Comparison of ENCODE assay signal across 8 mouse cellular contexts in the genomic region with DNA sequence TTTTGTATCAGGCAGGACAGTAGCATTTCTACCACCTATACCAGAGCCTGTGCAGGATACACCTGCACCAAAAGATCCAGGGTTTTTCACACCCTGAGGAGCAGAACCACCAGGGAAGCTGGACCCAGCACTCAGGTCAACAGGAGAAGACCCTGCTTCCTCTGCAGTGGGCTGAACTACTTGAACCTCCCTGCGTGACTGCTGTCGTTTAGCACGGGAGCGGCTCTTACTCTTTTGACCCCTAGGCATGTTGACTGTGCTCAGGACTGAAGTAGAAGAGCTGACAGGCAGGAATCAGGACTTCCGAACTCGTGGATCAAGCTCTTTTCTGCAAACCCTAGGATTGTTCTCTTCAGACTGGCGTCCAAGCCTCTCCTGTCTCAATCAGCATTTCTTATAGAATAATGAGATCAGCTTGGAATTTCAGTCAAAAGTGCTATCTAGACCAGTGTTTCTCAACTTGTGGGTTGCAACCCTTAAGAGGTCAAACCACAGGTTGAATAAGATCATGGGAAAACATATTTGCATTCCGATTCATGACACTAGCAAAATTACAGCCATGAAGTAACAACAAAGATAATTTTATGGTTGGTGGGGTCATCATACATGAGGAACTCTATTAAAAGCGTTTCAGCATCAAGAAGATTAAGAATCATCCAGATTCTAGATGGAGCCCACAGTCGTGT. TPM values are rescaled to one million over a fixed set of nuclear protein-coding genes. Genes with fewer than 3 reads are reported as not detected.
DNase-seq lines count a peak whose midpoint lies in the region; ATAC-seq and TF ChIP-seq lines count a peak whose summit lies in the region.

No protein-coding gene starts in this region.

- H3K9me3 ChIP-seq in hindbrain, embryonic 16.5 days (ENCODE audit: control insufficient read depth, low read length) = no peaks in the 10 kb centered on the region
- no peaks in the 10 kb centered on the region for H3K9me3 ChIP-seq in midbrain, embryonic 11.5 days (ENCODE audit: control insufficient read depth, low read length)

- H3K9ac ChIP-seq in hindbrain, embryonic 16.5 days (ENCODE audit: low read depth, low read length) = peak overlapping the region; percentile 83
- H3K9ac ChIP-seq in midbrain, embryonic 11.5 days (ENCODE audit: low read length) = peak overlapping the region; percentile 94

- no peak for TF ChIP-seq POLR2A in spleen, adult 2 months (IDR thresholded peaks at IDR 0.05; ENCODE audit: low read depth, low read length)

- 25% methylated on average over 10 of the region's 10 CpGs for WGBS in spleen, adult 2 months
- 19% methylated on average over 10 of the region's 10 CpGs for WGBS in hindbrain, embryonic 16.5 days
- 20% methylated on average over 10 of the region's 10 CpGs for WGBS in midbrain, embryonic 11.5 days

- no peaks in the 10 kb centered on the region for H3K4me1 ChIP-seq in spleen, adult 2 months (ENCODE audit: control insufficient read depth, insufficient read depth, insufficient read length)
- peaks cover 17% of the 10 kb centered on the region for H3K4me1 ChIP-seq in hindbrain, embryonic 16.5 days (ENCODE audit: control insufficient read depth, insufficient read depth, low read depth, low read length)
- peaks cover 20% of the 10 kb centered on the region for H3K4me1 ChIP-seq in midbrain, embryonic 11.5 days (ENCODE audit: control insufficient read depth, insufficient read depth, low read length)

- no peak for DNase-seq in spleen, adult 2 months (ENCODE audit: low read depth in 1 of 2, low spot score in 2 of 2)
- DNase-seq in spleen, adult 18-20 months = no peak
- DNase-seq in embryo, embryonic 9.5 days (ENCODE audit: extremely low spot score) = peak; percentile 29
- peak; percentile 89 for DNase-seq in midbrain, embryonic 11.5 days (ENCODE audit: low spot score, missing footprints)
- no peak for DNase-seq in natural killer cell, adult 2 months (ENCODE audit: low spot score in 2 of 2)
- DNase-seq in T-cell, adult 2 months (ENCODE audit: low spot score) = no peak
- no peak for DNase-seq in adrenal gland, adult 8-10 months

- H3K4me3 ChIP-seq in spleen, adult 2 months (ENCODE audit: extremely low read depth, insufficient read depth, insufficient read length) = peak overlapping the region; percentile 98
- H3K4me3 ChIP-seq in hindbrain, embryonic 16.5 days (ENCODE audit: low read length) = peak overlapping the region; percentile 69
- peak overlapping the region; percentile 93 for H3K4me3 ChIP-seq in midbrain, embryonic 11.5 days (ENCODE audit: low read depth, low read length)

- H3K4me2 ChIP-seq in hindbrain, embryonic 16.5 days (ENCODE audit: low read length) = peak overlapping the region; percentile 67
- H3K4me2 ChIP-seq in midbrain, embryonic 11.5 days = peak overlapping the region; percentile 56

- no peak for ATAC-seq in hindbrain, embryonic 16.5 days
- ATAC-seq in midbrain, embryonic 11.5 days (ENCODE audit: low FRiP score) = no peak

- H3K36me3 ChIP-seq in spleen, adult 2 months (ENCODE audit: control insufficient read depth, insufficient read depth, low read length) = no peaks in the 10 kb centered on the region
- no peaks in the 10 kb centered on the region for H3K36me3 ChIP-seq in hindbrain, embryonic 16.5 days (ENCODE audit: control insufficient read depth, insufficient read depth, low read length)
- no peaks in the 10 kb centered on the region for H3K36me3 ChIP-seq in midbrain, embryonic 11.5 days (ENCODE audit: control insufficient read depth, insufficient read depth, low read length)

- TF ChIP-seq CTCF in spleen, adult 2 months (IDR thresholded peaks at IDR 0.05; ENCODE audit: extremely low read depth, insufficient read depth, insufficient read length, insufficient replicate concordance) = no peak

- no peak overlapping the region; the same call in 1 of the 2 replicates for H3K27ac ChIP-seq in spleen, adult 2 months (ENCODE audit: insufficient read depth, low read length)
- H3K27ac ChIP-seq in hindbrain, embryonic 16.5 days (ENCODE audit: low read depth, low read length) = peak overlapping the region; percentile 85
- peak overlapping the region; percentile 89 for H3K27ac ChIP-seq in midbrain, embryonic 11.5 days (ENCODE audit: low read depth, low read length)

- no peaks in the 10 kb centered on the region for H3K27me3 ChIP-seq in spleen, adult 2 months (ENCODE audit: control insufficient read depth, insufficient read depth, low read length)
- H3K27me3 ChIP-seq in hindbrain, embryonic 16.5 days (replicated peaks; ENCODE audit: control insufficient read depth, insufficient read depth, low read length) = no peaks in the 10 kb centered on the region
- no peaks in the 10 kb centered on the region for H3K27me3 ChIP-seq in midbrain, embryonic 11.5 days (ENCODE audit: control insufficient read depth, insufficient read depth, low read length)

RNA-seq across cellular contexts. Expression of a gene that starts 0.7 kb away (rescaled TPM):
- 2.9 and 3.1 TPM in 2 replicates for polyA plus RNA-seq in spleen, adult 2 months (2012; rRNA removed)
- polyA plus RNA-seq in hindbrain, embryonic 16.5 days (2015; fragmentation: Nextera tagmentation; extraction: Ambion mirVana) = 29.0 and 30.1 TPM in 2 replicates
- polyA plus RNA-seq in midbrain, embryonic 11.5 days (2014; fragmentation: Nextera tagmentation; extraction: Ambion mirVana) = 55.4 and 60.3 TPM in 2 replicates
- total RNA-seq in adrenal gland, adult 8-10 months (2022) = 10 to 100 TPM; 24.5 to 30.8 (median 25.8) TPM

RNA-seq across cellular contexts. Expression of a gene that starts 0.8 kb away (rescaled TPM):
- polyA plus RNA-seq in spleen, adult 2 months (2012; rRNA removed) = not detected in 2 replicates
- 0.42 and 0.48 TPM in 2 replicates for polyA plus RNA-seq in hindbrain, embryonic 16.5 days (2015; fragmentation: Nextera tagmentation; extraction: Ambion mirVana)
- 0.34 and 0.55 TPM in 2 replicates for polyA plus RNA-seq in midbrain, embryonic 11.5 days (2014; fragmentation: Nextera tagmentation; extraction: Ambion mirVana)
- not detected for total RNA-seq in adrenal gland, adult 8-10 months (2022)

Comparison
In these comparisons a context has a peak if more than half of its experiments do, and no peak if none do; other contexts are left out.
1. DNase-seq: peak in embryo, embryonic 9.5 days (single experiment) and midbrain, embryonic 11.5 days (single experiment); none in spleen, adult 2 months (0 of 2), spleen, adult 18-20 months (0 of 2), natural killer cell, adult 2 months (0 of 2), T-cell, adult 2 months (single experiment) and adrenal gland, adult 8-10 months (single experiment).
2. Peak in every context shown above with its lines, with median percentiles within 50 percentile points of each other: H3K4me3 ChIP-seq.